8 mouse cellular contexts compared by ENCODE assay signal in genomic region chr3:158559131-158559658, GRCm38 (mm10). TPM values are rescaled to one million over a fixed set of nuclear protein-coding genes. Genes with fewer than 3 reads are reported as not detected.
A peak's percentile ranks its signal among the peaks of the same experiment; 100 is the strongest.
DNase-seq lines count a peak whose midpoint lies in the region; ATAC-seq and TF ChIP-seq lines count a peak whose summit lies in the region.

No protein-coding gene starts in this region.

- WGBS in cerebellum, adult 2 months: 25% methylated on average over 5 of the region's 5 CpGs
- 8% methylated on average over 5 of the region's 5 CpGs for whole genome bisulfite sequencing in limb, embryonic 14.5 days
- WGBS in liver, postnatal 0 days (ENCODE audit: insufficient replicate concordance): 11% methylated on average over 5 of the region's 5 CpGs

- H3K36me3 ChIP-seq in limb, embryonic 14.5 days (ENCODE audit: control insufficient read depth, insufficient read depth, low read length): no peaks in the 10 kb centered on the region
- H3K36me3 ChIP-seq in liver, postnatal 0 days (replicated peaks; ENCODE audit: insufficient read depth, low read length): no peaks in the 10 kb centered on the region

- peak in 1 of 2 experiments; percentile 1 for DNase-seq in cerebellum, adult 2 months
- DNase-seq in cerebellum, postnatal 36 days: no peak
- DNase-seq in right cerebral cortex, postnatal 4 days: peak; percentile 11
- no peak for DNase-seq in right cerebral cortex, postnatal 25 days
- no peak for DNase-seq in limb, embryonic 14.5 days (ENCODE audit: low spot score)
- DNase-seq in liver, postnatal 0 days: no peak
- no peak for DNase-seq in adrenal gland, adult 2 months
- DNase-seq in urinary bladder, postnatal 4 days (ENCODE audit: low spot score in 2 of 2): no peak

- TF ChIP-seq EP300 in liver, postnatal 0 days (IDR thresholded peaks at IDR 0.05; ENCODE audit: low read depth): no peak

- no peaks in the 10 kb centered on the region; the same call in 1 of the 2 replicates for H3K4me1 ChIP-seq in cerebellum, adult 2 months (ENCODE audit: control insufficient read depth, insufficient read depth, low read length)
- peaks cover 17% of the 10 kb centered on the region for H3K4me1 ChIP-seq in limb, embryonic 14.5 days (ENCODE audit: control insufficient read depth, insufficient read depth, low read length)
- H3K4me1 ChIP-seq in liver, postnatal 0 days (ENCODE audit: insufficient read depth): no peaks in the 10 kb centered on the region

- H3K9me3 ChIP-seq in limb, embryonic 14.5 days (ENCODE audit: control insufficient read depth, low read length): no peaks in the 10 kb centered on the region
- H3K9me3 ChIP-seq in liver, postnatal 0 days (ENCODE audit: low read length): no peaks in the 10 kb centered on the region

- no peak for ATAC-seq in limb, embryonic 14.5 days (ENCODE audit: low FRiP score, low read depth)
- no peak for ATAC-seq in liver, postnatal 0 days

- no peaks in the 10 kb centered on the region for H3K27me3 ChIP-seq in cerebellum, adult 2 months (ENCODE audit: control insufficient read depth, insufficient read depth, low read length)
- H3K27me3 ChIP-seq in limb, embryonic 14.5 days (ENCODE audit: control insufficient read depth, insufficient read depth, low read length): peaks cover 44% of the 10 kb centered on the region
- H3K27me3 ChIP-seq in liver, postnatal 0 days (ENCODE audit: insufficient read depth, low read length): peaks cover 32% of the 10 kb centered on the region

- TF ChIP-seq CTCF in cerebellum, adult 2 months (IDR thresholded peaks at IDR 0.05; ENCODE audit: borderline replicate concordance, insufficient read depth, low read depth, low read length): no peak
- no peak for TF ChIP-seq CTCF in liver, postnatal 0 days (IDR thresholded peaks at IDR 0.05; ENCODE audit: low read depth)

- H3K4me2 ChIP-seq in limb, embryonic 14.5 days (replicated peaks; ENCODE audit: low read depth, low read length, severe bottlenecking): peak overlapping the region; percentile 96
- H3K4me2 ChIP-seq in liver, postnatal 0 days (ENCODE audit: low read depth, low read length): no peak overlapping the region

- no peak for TF ChIP-seq POLR2A in cerebellum, adult 2 months (IDR thresholded peaks at IDR 0.05; ENCODE audit: borderline replicate concordance, insufficient read depth, low read length)
- TF ChIP-seq POLR2A in limb, embryonic 14.5 days (IDR thresholded peaks at IDR 0.05; ENCODE audit: borderline replicate concordance, extremely low read depth, insufficient read depth, insufficient read length): no peak

- peak overlapping the region; percentile 64 for H3K4me3 ChIP-seq in cerebellum, adult 2 months (replicated peaks; ENCODE audit: insufficient read depth, low read depth, low read length)
- peak overlapping the region; percentile 54 for H3K4me3 ChIP-seq in limb, embryonic 14.5 days (replicated peaks; ENCODE audit: low read length)
- H3K4me3 ChIP-seq in liver, postnatal 0 days (ENCODE audit: low read depth, low read length): no peak overlapping the region

- no peak overlapping the region for H3K9ac ChIP-seq in limb, embryonic 14.5 days (ENCODE audit: low read depth, low read length, severe bottlenecking)
- H3K9ac ChIP-seq in liver, postnatal 0 days (replicated peaks): no peak overlapping the region

- H3K27ac ChIP-seq in cerebellum, adult 2 months (ENCODE audit: insufficient read depth, low read length): no peak overlapping the region
- H3K27ac ChIP-seq in limb, embryonic 14.5 days (replicated peaks; ENCODE audit: low read depth, low read length): no peak overlapping the region
- H3K27ac ChIP-seq in liver, postnatal 0 days (ENCODE audit: low read depth): no peak overlapping the region

RNA-seq across cellular contexts. Expression of gene Lrrc7, which starts 2.8 kb away (rescaled TPM):
- polyA plus RNA-seq in cerebellum, adult 2 months (2012; rRNA removed): 1.7 and 2.0 TPM in 2 replicates
- polyA plus RNA-seq in limb, embryonic 14.5 days (2012; rRNA removed): 1.0 and 1.1 TPM in 2 replicates
- polyA plus RNA-seq in limb, embryonic 14.5 days (2014; fragmentation: Nextera tagmentation; extraction: Ambion mirVana): 1.5 and 2.1 TPM in 2 replicates
- 0.01 TPM in 1 of 2 replicates, not detected in the other for polyA plus RNA-seq in liver, postnatal 0 days (2015; fragmentation: Nextera tagmentation; extraction: Ambion mirVana)
- total RNA-seq in adrenal gland, adult 2 months (2021): under 1 TPM in 1 of 2 experiments, not detected in 1; 0.17 TPM
- polyA plus RNA-seq in adrenal gland, adult 2 months (2012; rRNA removed): 0.01 TPM in 1 of 2 replicates, not detected in the other
